Mouse (Mus musculus) cortical plate, adult 2 months (tissue): ENCODE measurements at regions not wholly inside any gene's neighbourhood (a gene's known extent, or its start where the extent isn't known, plus 50 kb on each side); places are given as distances from the start of the nearest gene placed in this dataset.

ENCODE experiments used
- H3K27ac ChIP-seq: fragments of 200-500 bp; 2 replicates; pipeline ENCODE4 v1.5.1; 2012; ENCODE audit warnings: low read length, control low read depth, inconsistent platforms; ENCODE audit not compliant: insufficient read depth
- H3K4me1 ChIP-seq: fragments of 200-500 bp; 2 replicates; pipeline ENCODE4 v1.6.1; 2011; ENCODE audit warnings: low read length; ENCODE audit not compliant: control insufficient read depth, insufficient read depth
- H3K4me3 ChIP-seq: fragments of 200-500 bp; 2 replicates; pipeline ENCODE4 v1.5.1; 2011; ENCODE audit warnings: mild to moderate bottlenecking, low read length, control low read depth; ENCODE audit not compliant: insufficient read depth
- CTCF ChIP-seq: fragments of 200-500 bp; IDR thresholded peaks from 2 replicates; pipeline ENCODE4 v1.5.1; 2011; ENCODE audit warnings: mild to moderate bottlenecking, control low read depth, low read length; ENCODE audit not compliant: insufficient read depth; ENCODE audit errors: extremely low read depth
- POLR2A ChIP-seq: fragments of 200-500 bp; IDR thresholded peaks from 2 replicates; pipeline ENCODE4 v1.6.1; 2011; ENCODE audit warnings: mild to moderate bottlenecking, low read length, control low read depth; ENCODE audit not compliant: insufficient read depth; ENCODE audit errors: extremely low read depth

DNA sequence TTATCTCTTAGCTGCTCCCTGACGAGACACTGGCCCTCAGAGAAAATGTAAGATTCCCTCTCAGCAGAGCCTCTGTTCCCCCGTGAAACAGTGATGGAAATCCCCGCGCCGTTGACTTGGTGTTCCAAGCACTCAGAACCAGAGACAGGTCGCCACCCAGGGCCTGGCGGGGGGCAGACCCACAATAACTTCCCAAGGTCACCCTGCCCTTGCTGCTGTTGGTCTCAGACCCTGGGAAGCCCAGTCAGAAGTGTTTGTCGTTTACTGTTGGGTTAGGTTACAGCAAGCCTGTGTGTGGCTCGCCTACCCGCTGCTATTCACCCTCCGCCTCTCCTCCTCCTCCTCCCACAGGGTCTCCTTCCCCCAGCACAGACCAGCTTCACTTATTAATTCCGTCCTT is 154.2 kb upstream of the Eomes start:
- no peak overlapping the region for H3K4me3 ChIP-seq
- no peak overlapping the region for H3K27ac ChIP-seq
- H3K4me1 ChIP-seq = no peaks in the 10 kb centered on the region
- TF ChIP-seq POLR2A = no peak
- TF ChIP-seq CTCF = no peak

DNA sequence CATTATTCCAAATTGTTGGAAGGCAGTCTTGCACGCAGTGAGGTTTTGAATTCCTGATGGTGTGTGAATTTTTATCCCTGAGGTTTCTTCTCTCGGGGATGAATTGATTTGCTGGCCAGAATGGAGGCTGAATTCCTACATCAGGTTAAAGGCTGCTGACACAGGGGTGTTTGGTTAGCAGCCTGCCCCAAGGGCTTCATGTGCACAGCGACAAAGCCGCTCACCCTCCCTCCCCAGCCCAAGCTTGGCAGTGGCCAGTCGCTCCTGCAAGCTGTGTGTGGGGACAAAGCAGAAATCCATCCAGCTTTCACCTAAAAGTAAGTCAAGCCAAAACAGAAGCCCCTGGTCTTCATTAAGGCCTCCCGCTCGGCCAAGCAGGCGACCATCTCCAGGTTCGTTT is 151.4 kb upstream of the Eomes start:
- Histone ChIP-seq H3K4me3 (no peak overlapping the region), H3K4me1 (no peaks in the 10 kb centered on the region), H3K27ac (no peak overlapping the region)
- no peak for TF ChIP-seq POLR2A
- no peak for TF ChIP-seq CTCF

DNA sequence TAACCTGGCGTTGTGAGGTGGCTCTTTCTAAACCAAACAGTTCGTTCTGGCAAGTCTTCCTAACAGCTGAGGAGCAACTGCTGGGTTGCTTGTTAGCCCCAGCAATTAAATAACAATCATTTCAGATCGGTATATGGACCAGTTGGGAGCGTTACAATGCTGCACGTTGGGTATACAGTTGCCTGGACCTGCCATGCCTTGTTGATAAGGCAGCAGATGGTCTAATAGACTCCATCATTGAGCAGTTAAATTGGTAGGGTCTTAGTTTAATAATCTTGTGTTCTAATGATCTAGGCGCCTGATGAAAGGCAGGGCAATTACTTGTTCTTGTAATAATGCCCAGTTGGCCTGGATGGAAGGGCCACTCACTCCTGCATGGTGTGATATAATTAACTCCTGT is 150.1 kb upstream of the Eomes start:
- Histone ChIP-seq H3K4me3 (no peak overlapping the region), H3K27ac (no peak overlapping the region), H3K4me1 (no peaks in the 10 kb centered on the region)
- no peak for TF ChIP-seq CTCF
- no peak for TF ChIP-seq POLR2A

DNA sequence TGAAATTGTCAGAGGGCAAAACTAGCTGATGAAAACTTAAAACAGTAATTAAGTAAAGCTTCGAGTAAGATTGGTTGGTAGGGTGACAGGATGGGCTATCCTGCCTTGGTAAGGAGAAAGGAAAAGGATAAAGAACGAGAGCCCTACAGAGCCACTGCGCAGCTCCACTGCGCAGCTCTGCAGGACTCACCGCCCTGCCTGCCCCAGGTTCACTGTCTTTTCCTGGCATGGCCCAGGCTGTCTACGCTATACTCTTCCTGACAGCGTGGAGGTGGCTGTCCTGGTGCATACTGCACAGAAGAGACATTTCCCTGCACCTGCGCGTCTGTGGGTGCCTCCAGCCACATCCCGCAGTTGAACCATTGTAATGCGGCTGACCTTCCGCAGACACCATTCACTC is 136.6 kb upstream of the Eomes start:
- Histone ChIP-seq H3K4me1 (no peaks in the 10 kb centered on the region), H3K27ac (no peak overlapping the region), H3K4me3 (no peak overlapping the region; the same call in 1 of the 2 replicates)
- TF ChIP-seq POLR2A = no peak
- TF ChIP-seq CTCF = no peak

DNA sequence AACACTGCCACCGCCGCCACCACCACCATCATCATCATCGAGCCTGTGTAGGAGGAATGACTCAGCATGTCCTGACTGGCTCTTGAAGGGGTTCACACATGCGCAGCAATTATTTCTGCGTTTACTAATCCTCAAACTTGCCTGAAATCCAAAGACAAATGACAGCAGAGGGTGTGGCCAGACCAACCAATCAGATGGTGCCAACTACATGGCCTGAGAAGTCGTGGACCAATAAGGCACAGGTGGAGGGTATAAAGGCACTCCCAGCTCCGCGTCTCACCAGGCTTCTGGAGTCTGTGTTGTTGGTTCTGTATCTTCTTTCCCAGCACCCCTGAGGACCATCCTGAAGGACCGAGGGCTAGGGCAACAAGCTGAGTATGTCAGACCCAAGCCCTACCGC is 123.1 kb upstream of the Eomes start:
- no peak for TF ChIP-seq POLR2A
- TF ChIP-seq CTCF = no peak
- Histone ChIP-seq H3K4me1 (no peaks in the 10 kb centered on the region), H3K27ac (no peak overlapping the region), H3K4me3 (no peak overlapping the region)

DNA sequence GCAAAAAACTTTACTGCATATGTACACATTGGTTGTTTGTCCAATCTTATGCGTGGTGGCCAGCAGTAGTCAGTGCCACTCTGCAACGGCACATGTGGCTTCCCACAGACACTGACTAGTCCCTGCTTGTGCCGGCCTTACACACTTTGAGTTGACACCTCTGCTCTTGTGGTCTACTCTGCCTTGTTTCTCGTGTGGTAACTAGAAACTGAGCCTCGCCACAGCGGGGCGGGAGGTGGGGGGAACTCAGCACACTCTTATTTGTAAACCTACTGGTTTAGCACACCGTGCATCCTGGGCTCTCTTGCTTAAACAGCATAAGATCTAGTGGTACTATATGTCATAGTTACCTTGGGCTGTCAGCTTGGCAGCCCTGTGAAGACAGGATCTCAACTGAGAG is 120.6 kb upstream of the Eomes start:
- no peaks in the 10 kb centered on the region for H3K4me1 ChIP-seq
- no peak for TF ChIP-seq CTCF
- TF ChIP-seq POLR2A = no peak

DNA sequence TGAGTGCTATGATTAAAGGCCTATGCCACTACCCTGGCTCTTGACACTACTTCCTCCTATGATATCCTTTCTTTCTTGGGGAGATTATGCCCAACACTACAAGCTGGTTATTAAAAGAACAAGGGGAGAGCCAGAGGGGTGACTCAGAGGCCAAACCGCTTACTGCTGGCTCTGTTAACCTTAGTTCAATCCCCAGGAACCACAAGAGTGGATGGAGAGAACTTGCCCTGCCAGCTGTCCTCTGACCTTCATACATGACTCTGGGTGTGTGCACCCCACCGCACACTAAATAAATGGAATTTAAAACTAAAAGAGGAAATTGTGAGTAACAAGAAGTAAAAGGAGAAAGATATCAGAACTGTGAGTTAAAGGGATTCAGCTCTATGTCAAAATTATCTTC is 114.1 kb upstream of the Eomes start:
- no peaks in the 10 kb centered on the region for H3K4me1 ChIP-seq
- H3K27ac ChIP-seq = no peak overlapping the region
- no peak overlapping the region for H3K4me3 ChIP-seq
- TF ChIP-seq CTCF (no peak), POLR2A (no peak)

More for the DNA sequence above, 120.6 kb upstream of the Eomes start:
- Histone ChIP-seq H3K27ac (no peak overlapping the region), H3K4me3 (no peak overlapping the region)

DNA sequence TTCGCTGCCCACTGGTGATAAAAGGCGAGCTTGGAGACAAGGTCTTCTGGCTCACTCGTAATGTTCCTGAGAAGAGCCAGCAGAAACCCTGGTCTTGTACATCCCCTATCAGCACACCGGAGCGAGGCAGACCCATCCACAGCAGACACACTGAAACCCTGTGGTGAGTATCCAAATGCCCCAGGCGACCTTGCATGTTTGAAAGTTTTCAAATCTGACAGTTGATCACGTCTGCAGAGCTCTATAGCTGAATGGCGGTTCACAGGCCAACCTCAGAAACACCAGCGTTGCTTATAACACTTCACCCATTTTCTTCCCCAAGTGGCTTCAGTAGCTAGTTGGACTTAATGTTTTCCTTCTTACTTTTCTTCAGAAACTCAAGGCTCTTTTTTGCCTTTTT is 112.6 kb upstream of the Eomes start:
- Histone ChIP-seq H3K4me3 (no peak overlapping the region), H3K27ac (no peak overlapping the region), H3K4me1 (no peaks in the 10 kb centered on the region)
- no peak for TF ChIP-seq POLR2A
- TF ChIP-seq CTCF = no peak

DNA sequence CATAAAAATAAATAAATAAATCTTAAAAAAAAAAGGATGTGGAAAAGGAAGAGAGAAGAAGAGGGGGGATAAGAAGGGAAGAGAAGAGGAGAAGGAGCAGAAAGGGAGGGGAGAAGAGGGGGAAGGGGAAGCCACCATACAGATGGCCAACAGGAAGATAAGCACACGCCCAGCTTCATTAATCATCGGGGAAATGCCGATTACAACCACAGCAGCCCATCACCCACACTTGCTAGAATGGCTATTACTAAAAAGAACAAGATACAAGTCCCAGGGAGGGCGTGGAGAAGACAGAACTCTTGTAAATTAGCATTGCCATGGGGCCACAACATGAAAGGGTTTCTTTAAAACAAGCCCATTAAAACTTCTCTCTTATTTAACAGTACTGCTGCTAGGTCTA is 110.7 kb upstream of the Eomes start:
- Histone ChIP-seq H3K4me1 (no peaks in the 10 kb centered on the region), H3K4me3 (no peak overlapping the region), H3K27ac (no peak overlapping the region)
- TF ChIP-seq POLR2A (no peak), CTCF (no peak)

DNA sequence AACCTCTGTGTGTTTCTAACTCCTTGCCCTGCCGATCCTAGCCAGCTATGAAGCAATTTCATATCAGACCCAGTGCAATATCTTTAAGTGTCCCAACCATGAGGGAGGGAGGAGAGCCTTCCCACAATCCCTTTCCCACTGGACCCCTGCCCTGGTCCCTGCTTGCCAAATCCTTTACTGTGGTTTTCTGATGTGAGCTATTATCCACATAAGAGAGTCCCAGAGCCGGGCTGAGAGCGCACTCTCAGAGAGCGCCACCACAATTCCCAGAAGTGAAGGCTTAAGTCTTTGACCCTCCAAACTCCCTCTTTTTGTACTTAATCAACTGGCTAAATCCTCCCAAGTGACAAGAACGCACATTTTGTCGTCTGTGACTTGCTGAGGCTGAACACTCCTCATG is 107.4 kb upstream of the Eomes start:
- TF ChIP-seq POLR2A = no peak
- no peak for TF ChIP-seq CTCF
- no peak overlapping the region for H3K4me3 ChIP-seq
- no peaks in the 10 kb centered on the region for H3K4me1 ChIP-seq
- H3K27ac ChIP-seq = no peak overlapping the region

DNA sequence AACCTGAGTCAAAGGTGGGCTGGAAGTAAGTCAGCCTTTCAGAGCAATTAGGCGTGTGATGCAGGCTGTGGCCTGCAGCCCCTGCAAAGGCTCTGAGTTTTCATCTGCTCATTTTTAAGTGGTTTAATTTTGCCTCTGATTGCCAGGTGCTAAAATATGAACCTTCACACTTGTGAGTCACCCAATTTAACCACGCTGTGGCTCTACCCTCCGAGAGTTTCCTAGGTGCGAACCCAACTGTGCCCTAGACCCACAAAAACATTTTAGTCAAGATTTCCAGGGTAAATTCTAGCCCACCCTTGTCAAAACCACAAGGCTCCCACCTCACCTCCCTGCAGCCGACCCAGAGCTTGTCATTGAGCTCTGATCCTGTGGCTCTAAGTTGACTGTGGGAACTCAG is 103.3 kb upstream of the Eomes start:
- H3K4me3 ChIP-seq = no peak overlapping the region
- TF ChIP-seq CTCF (no peak), POLR2A (no peak)
- no peaks in the 10 kb centered on the region for H3K4me1 ChIP-seq
- no peak overlapping the region for H3K27ac ChIP-seq
